Mouse (Mus musculus): ENCODE results near the gene Fbxw24. TPM values are rescaled to one million over a fixed set of nuclear protein-coding genes. Genes with fewer than 3 reads are reported as not detected.
"Not testable (repeated sequence)": the region's sequence is repeated elsewhere in the genome, so short reads cannot be mapped to it uniquely, and the experiment has no call there.

Fbxw24 gene
- polyA plus RNA-seq (2015; fragmentation: Nextera tagmentation; extraction: Ambion mirVana), result 0.14 and 0.29 TPM in 2 replicates

- H3K27me3 ChIP-seq; H3K4me2 ChIP-seq; H3K36me3 ChIP-seq; H3K4me1 ChIP-seq; H3K4me3 ChIP-seq; H3K9ac ChIP-seq; ATAC-seq (ENCODE audit: insufficient number of reproducible peaks, insufficient read depth, low FRiP score, low TSS enrichment, low read depth); H3K9me3 ChIP-seq; H3K27ac ChIP-seq: not testable (repeated sequence)
- WGBS, result 87% methylated on average over 2 of the region's 2 CpGs
Observed at GRCm38 (mm10) chr9:109625957-109626356, at the start of gene Fbxw24. TSS of gene Fbxw24 (minus strand) at chr9:109626057.

GRCm38 (mm10) chr9:109664552-109664951 lies 38.7 kb upstream of the Fbxw24 start, which contains the start of gene Fbxw25:
TSS of gene Fbxw25 (minus strand) at chr9:109664652.
- not testable (repeated sequence) for H3K4me2 ChIP-seq

GRCm38 (mm10) chr9:109606837-109607236 lies 19.0 kb downstream of the Fbxw24 start:
- H3K4me1 ChIP-seq; ATAC-seq (ENCODE audit: insufficient number of reproducible peaks, insufficient read depth, low FRiP score, low TSS enrichment, low read depth); H3K27me3 ChIP-seq; H3K4me2 ChIP-seq; H3K9me3 ChIP-seq; H3K27ac ChIP-seq; H3K4me3 ChIP-seq; H3K36me3 ChIP-seq; H3K9ac ChIP-seq: not testable (repeated sequence)
- 40% methylated on average over 5 of the region's 5 CpGs for WGBS

More at GRCm38 (mm10) chr9:109664552-109664951, 38.7 kb upstream of the Fbxw24 start, which contains the start of gene Fbxw25:
- H3K4me1 ChIP-seq; H3K27ac ChIP-seq; H3K9ac ChIP-seq; H3K4me3 ChIP-seq; H3K9me3 ChIP-seq; H3K27me3 ChIP-seq; ATAC-seq (ENCODE audit: insufficient number of reproducible peaks, insufficient read depth, low FRiP score, low TSS enrichment, low read depth); H3K36me3 ChIP-seq: not testable (repeated sequence)
- 80% methylated on average over 2 of the region's 2 CpGs for WGBS

- not testable (repeated sequence) for H3K4me3 ChIP-seq; ATAC-seq (ENCODE audit: insufficient number of reproducible peaks, insufficient read depth, low FRiP score, low TSS enrichment, low read depth); H3K9ac ChIP-seq; H3K36me3 ChIP-seq; H3K27me3 ChIP-seq; H3K27ac ChIP-seq; H3K4me1 ChIP-seq; H3K4me2 ChIP-seq; H3K9me3 ChIP-seq
- 57% methylated on average over 2 of the region's 2 CpGs for WGBS
Observed at GRCm38 (mm10) chr9:109602128-109602527, 23.7 kb downstream of the Fbxw24 start.

- H3K27ac ChIP-seq, result no peak overlapping the region
- no peaks in the 10 kb centered on the region for H3K27me3 ChIP-seq
- no peak overlapping the region for H3K4me3 ChIP-seq
- H3K36me3 ChIP-seq, result no peaks in the 10 kb centered on the region
- H3K4me2 ChIP-seq, result no peak overlapping the region
- H3K9me3 ChIP-seq, result no peaks in the 10 kb centered on the region
- no peak for ATAC-seq (ENCODE audit: insufficient number of reproducible peaks, insufficient read depth, low FRiP score, low TSS enrichment, low read depth)
- no peak overlapping the region for H3K9ac ChIP-seq
- no peaks in the 10 kb centered on the region for H3K4me1 ChIP-seq
Observed at GRCm38 (mm10) chr9:109597226-109597625, 28.6 kb downstream of the Fbxw24 start.

- H3K36me3 ChIP-seq, result no peaks in the 10 kb centered on the region
- no peak overlapping the region for H3K27ac ChIP-seq
- H3K9ac ChIP-seq, result no peak overlapping the region
- H3K9me3 ChIP-seq, result no peaks in the 10 kb centered on the region
- no peak overlapping the region for H3K4me3 ChIP-seq
- H3K27me3 ChIP-seq, result no peaks in the 10 kb centered on the region
- H3K4me2 ChIP-seq, result no peak overlapping the region
- 71% methylated on average over 2 of the region's 2 CpGs for WGBS
- H3K4me1 ChIP-seq, result no peaks in the 10 kb centered on the region
- ATAC-seq (ENCODE audit: insufficient number of reproducible peaks, insufficient read depth, low FRiP score, low TSS enrichment, low read depth), result no peak
Observed at GRCm38 (mm10) chr9:109594866-109595265, 31.0 kb downstream of the Fbxw24 start.

GRCm38 (mm10) chr9:109568162-109568561 lies 57.7 kb downstream of the Fbxw24 start, which contains the start of gene Fbxw15:
TSS of gene Fbxw15 (minus strand) at chr9:109568262.
- H3K9me3 ChIP-seq; H3K36me3 ChIP-seq; H3K4me1 ChIP-seq; H3K9ac ChIP-seq; H3K27me3 ChIP-seq; ATAC-seq (ENCODE audit: insufficient number of reproducible peaks, insufficient read depth, low FRiP score, low TSS enrichment, low read depth); H3K4me3 ChIP-seq; H3K4me2 ChIP-seq; H3K27ac ChIP-seq: not testable (repeated sequence)
- WGBS, result 80% methylated on average over 4 of the region's 4 CpGs

GRCm38 (mm10) chr9:109565546-109565945 lies 60.3 kb downstream of the Fbxw24 start:
- Histone ChIP-seq H3K27ac (no peak overlapping the region), H3K36me3 (no peaks in the 10 kb centered on the region), H3K4me2 (no peak overlapping the region), H3K9me3 (no peaks in the 10 kb centered on the region), H3K4me1 (no peaks in the 10 kb centered on the region), H3K27me3 (no peaks in the 10 kb centered on the region), H3K9ac (no peak overlapping the region), H3K4me3 (no peak overlapping the region)
- no peak for ATAC-seq (ENCODE audit: insufficient number of reproducible peaks, insufficient read depth, low FRiP score, low TSS enrichment, low read depth)
- WGBS, result 65% methylated on average over 1 of the region's 1 CpGs

GRCm38 (mm10) chr9:109562106-109562505 lies 63.8 kb downstream of the Fbxw24 start:
- not testable (repeated sequence) for H3K9ac ChIP-seq; H3K9me3 ChIP-seq; H3K4me2 ChIP-seq; H3K4me1 ChIP-seq; ATAC-seq (ENCODE audit: insufficient number of reproducible peaks, insufficient read depth, low FRiP score, low TSS enrichment, low read depth); H3K27ac ChIP-seq; H3K4me3 ChIP-seq; H3K36me3 ChIP-seq; H3K27me3 ChIP-seq

GRCm38 (mm10) chr9:109552483-109552882 lies 73.4 kb downstream of the Fbxw24 start:
- no peak overlapping the region for H3K4me3 ChIP-seq
- H3K27ac ChIP-seq, result no peak overlapping the region
- no peak for ATAC-seq (ENCODE audit: insufficient number of reproducible peaks, insufficient read depth, low FRiP score, low TSS enrichment, low read depth)
- no peak overlapping the region for H3K9ac ChIP-seq
- H3K4me2 ChIP-seq, result no peak overlapping the region
- no peaks in the 10 kb centered on the region for H3K36me3 ChIP-seq
- H3K4me1 ChIP-seq, result no peaks in the 10 kb centered on the region
- 77% methylated on average over 3 of the region's 3 CpGs for WGBS
- H3K9me3 ChIP-seq, result 0 out of 2 replicates have a peak, but pooled peaks cover 5% of the 10 kb centered on the region
- H3K27me3 ChIP-seq, result no peaks in the 10 kb centered on the region

Other genes starting within 250 kb of the Fbxw24 start
- gene Fbxw22, start 221.8 kb downstream of the Fbxw24 start, polyA plus RNA-seq (2015; fragmentation: Nextera tagmentation; extraction: Ambion mirVana), result not detected in 2 replicates
- gene Fbxw16, start 176.9 kb downstream of the Fbxw24 start, polyA plus RNA-seq (2015; fragmentation: Nextera tagmentation; extraction: Ambion mirVana), result not detected in 2 replicates
- gene Fbxw19, start 130.2 kb downstream of the Fbxw24 start, polyA plus RNA-seq (2015; fragmentation: Nextera tagmentation; extraction: Ambion mirVana), result not detected in 2 replicates
- gene Fbxw15, start 57.8 kb downstream of the Fbxw24 start, polyA plus RNA-seq (2015; fragmentation: Nextera tagmentation; extraction: Ambion mirVana), result not detected in 2 replicates
- gene Fbxw25, start 38.6 kb upstream of the Fbxw24 start, polyA plus RNA-seq (2015; fragmentation: Nextera tagmentation; extraction: Ambion mirVana), result not detected in 2 replicates
- 0.13 TPM in 1 of 2 replicates, not detected in the other for gene Fbxw18, start 76.6 kb upstream of the Fbxw24 start, polyA plus RNA-seq (2015; fragmentation: Nextera tagmentation; extraction: Ambion mirVana)
- gene Fbxw26, start 120.0 kb upstream of the Fbxw24 start, polyA plus RNA-seq (2015; fragmentation: Nextera tagmentation; extraction: Ambion mirVana), result not detected in 2 replicates
- gene Fbxw27, start 164.6 kb upstream of the Fbxw24 start, polyA plus RNA-seq (2015; fragmentation: Nextera tagmentation; extraction: Ambion mirVana), result not detected in 2 replicates
- gene Spink8, start 186.2 kb upstream of the Fbxw24 start, polyA plus RNA-seq (2015; fragmentation: Nextera tagmentation; extraction: Ambion mirVana), result not detected in 2 replicates
- 64.9 and 70.9 TPM in 2 replicates for gene Nme6, start 206.7 kb upstream of the Fbxw24 start, polyA plus RNA-seq (2015; fragmentation: Nextera tagmentation; extraction: Ambion mirVana)
- gene Camp, start 223.6 kb upstream of the Fbxw24 start, polyA plus RNA-seq (2015; fragmentation: Nextera tagmentation; extraction: Ambion mirVana), result 0.76 and 3.4 TPM in 2 replicates
- 33.2 and 35.1 TPM in 2 replicates for gene Cdc25a, start 249.5 kb upstream of the Fbxw24 start, polyA plus RNA-seq (2015; fragmentation: Nextera tagmentation; extraction: Ambion mirVana)

All from embryonic facial prominence, embryonic 13.5 days (tissue).